Mouse (Mus musculus) adrenal gland, postnatal 10 days (tissue): ENCODE results near the gene Trib3. TPM values are rescaled to one million over a fixed set of nuclear protein-coding genes. Genes with fewer than 3 reads are reported as not detected.
"Not testable (repeated sequence)": the region's sequence is repeated elsewhere in the genome, so short reads cannot be mapped to it uniquely, and the experiment has no call there.

Source experiments
- DNase-seq: peaks from one replicate; pipeline ENCODE4 v3.0.0; 2021; ENCODE audit warnings: mixed read lengths
- long read RNA-seq, 2 experiments: library from polyadenylated mRNA; stranded (forward); transcript quantifications; one replicate each; pipeline ENCODE4 v2.0.0; 2021
- total RNA-seq, 2 experiments: library from RNA; stranded (reverse); gene quantifications; 2 replicates each; pipeline ENCODE4 v1.2.3; 2021

The Trib3 gene
- 1 to 10 TPM; 4.6 to 6.8 TPM for total RNA-seq
- long read RNA-seq, experiment 1, transcript Trib3-201 (4 exons, 2,026 nt): major isoform, 11 of 13 reads
- long read RNA-seq, experiment 1, partial matches to known transcripts: 0 of 13 reads
- long read RNA-seq, experiment 1, other reads (novel, unspliced or antisense): 2 of 13 reads
- long read RNA-seq, experiment 2, partial matches to known transcripts: 2 of 5 reads
- long read RNA-seq, experiment 2, other reads (novel, unspliced or antisense): 0 of 5 reads

- peak; percentile 87 for DNase-seq
These were observed at the start of gene Trib3 for GRCm38 (mm10) chr2:152343329-152344213. Gene Trib3 (minus strand): TSS chr2:152344032.

- peak; percentile 32 for DNase-seq
These were observed 49.6 kb upstream of the Trib3 start for GRCm38 (mm10) chr2:152393225-152394017.

- peak; percentile 42 for DNase-seq
These were observed 49.0 kb upstream of the Trib3 start for GRCm38 (mm10) chr2:152392786-152393185.

- DNase-seq: no peak
These were observed 40.4 kb upstream of the Trib3 start for GRCm38 (mm10) chr2:152384191-152384590.

GRCm38 (mm10) chr2:152376345-152376741 is 32.5 kb upstream of the Trib3 start, which contains the start of gene Nrsn2:
Gene Nrsn2 (minus strand): TSS chr2:152376638.
- DNase-seq: no peak

GRCm38 (mm10) chr2:152375652-152376344 is 32.0 kb upstream of the Trib3 start:
- no peak for DNase-seq

- DNase-seq: no peak
These were observed 29.7 kb upstream of the Trib3 start for GRCm38 (mm10) chr2:152373547-152373946.

GRCm38 (mm10) chr2:152372661-152373060 is 28.8 kb upstream of the Trib3 start:
- DNase-seq: no peak

GRCm38 (mm10) chr2:152372104-152372503 is 28.3 kb upstream of the Trib3 start:
- no peak for DNase-seq

GRCm38 (mm10) chr2:152368532-152369140 is 24.8 kb upstream of the Trib3 start:
- DNase-seq: peak; percentile 69

- no peak for DNase-seq
These were observed 24.1 kb upstream of the Trib3 start for GRCm38 (mm10) chr2:152367917-152368316.

- peak; percentile 91 for DNase-seq
These were observed 19.7 kb upstream of the Trib3 start for GRCm38 (mm10) chr2:152363245-152364147.

GRCm38 (mm10) chr2:152361193-152361592 is 17.4 kb upstream of the Trib3 start:
- DNase-seq: no peak

GRCm38 (mm10) chr2:152360271-152360775 is 16.5 kb upstream of the Trib3 start:
- peak; percentile 85 for DNase-seq

GRCm38 (mm10) chr2:152359616-152360015 is 15.8 kb upstream of the Trib3 start:
- no peak for DNase-seq

- DNase-seq: not testable (repeated sequence)
These were observed 15.1 kb upstream of the Trib3 start for GRCm38 (mm10) chr2:152358977-152359376.

GRCm38 (mm10) chr2:152357254-152357653 is 13.4 kb upstream of the Trib3 start:
- DNase-seq: no peak

- peak; percentile 82 for DNase-seq
These were observed 6.2 kb upstream of the Trib3 start for GRCm38 (mm10) chr2:152349842-152350540.

GRCm38 (mm10) chr2:152349205-152349604 is 5.4 kb upstream of the Trib3 start:
- DNase-seq: no peak
